Mouse (Mus musculus) spleen, adult 2 months (tissue): ENCODE measurements around the gene Macrod2.

ENCODE experiments used
- CTCF ChIP-seq: fragments of 200-500 bp; IDR thresholded peaks from 2 replicates; pipeline ENCODE4 v1.5.1; 2011; ENCODE audit warnings: mild to moderate bottlenecking, inconsistent platforms; ENCODE audit not compliant: insufficient read depth, insufficient read length, insufficient replicate concordance; ENCODE audit errors: extremely low read depth
- POLR2A ChIP-seq: fragments of 200-500 bp; IDR thresholded peaks from 2 replicates; pipeline ENCODE4 v1.6.1; 2011; ENCODE audit warnings: low read depth, low read length, inconsistent platforms

GRCm38 (mm10) chr2:141582431-141582830 lies 1187.3 kb downstream of the Macrod2 start:
- no peak for TF ChIP-seq POLR2A
- TF ChIP-seq CTCF, result no peak
